Mouse (Mus musculus): ENCODE data around the gene Ccr10. TPM values are rescaled to one million over a fixed set of nuclear protein-coding genes. Genes with fewer than 3 reads are reported as not detected.

Ccr10 gene
- polyA plus RNA-seq, 1 experiment from 2014 or later: not detected

- H3K27ac ChIP-seq (ENCODE audit: low read length): peak overlapping the region; percentile 54
- no peak overlapping the region for H3K9ac ChIP-seq (replicated peaks; ENCODE audit: low read depth, low read length)
- ATAC-seq: no peak
- H3K36me3 ChIP-seq (ENCODE audit: control insufficient read depth, insufficient read depth): no peaks in the 10 kb centered on the region
- H3K27me3 ChIP-seq (replicated peaks; ENCODE audit: control insufficient read depth, insufficient read depth, low read length): no peaks in the 10 kb centered on the region
- H3K4me2 ChIP-seq (ENCODE audit: low read length): no peak overlapping the region
- H3K4me1 ChIP-seq (replicated peaks; ENCODE audit: control insufficient read depth, insufficient read depth, low read length): peaks cover 3% of the 10 kb centered on the region; the same call in 1 of the 2 replicates
- 42% methylated on average over 9 of the region's 9 CpGs for WGBS
- H3K9me3 ChIP-seq (ENCODE audit: control insufficient read depth, low read length): no peaks in the 10 kb centered on the region
- no peak overlapping the region for H3K4me3 ChIP-seq (replicated peaks; ENCODE audit: low read length)
Measured at GRCm38 (mm10) chr11:101149178-101150105, 25.8 kb downstream of the Ccr10 start.

DNA sequence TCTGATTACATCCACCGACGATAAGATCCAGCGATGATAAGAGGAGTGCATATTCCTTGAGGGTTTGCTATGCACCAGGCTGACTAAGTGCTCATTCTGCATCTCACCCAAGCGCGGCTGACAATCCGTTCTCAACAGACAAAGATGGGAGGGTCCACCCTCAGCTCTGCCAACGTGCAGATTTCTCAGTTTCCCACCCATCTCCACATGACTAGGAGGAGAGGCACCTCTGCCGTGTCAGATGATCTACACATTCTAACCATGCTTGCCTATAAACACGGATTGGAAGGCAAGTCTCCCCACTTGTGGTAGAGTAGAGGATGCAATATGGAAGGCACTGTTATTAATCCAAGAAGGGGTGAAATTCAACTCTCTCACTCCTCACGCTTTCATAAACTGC is 26.5 kb downstream of the Ccr10 start:
- ATAC-seq: no peak
- Histone ChIP-seq H3K4me2 (ENCODE audit: low read length) (no peak overlapping the region), H3K27ac (ENCODE audit: low read length) (no peak overlapping the region), H3K36me3 (ENCODE audit: control insufficient read depth, insufficient read depth) (no peaks in the 10 kb centered on the region), H3K9ac (replicated peaks; ENCODE audit: low read depth, low read length) (no peak overlapping the region), H3K4me1 (replicated peaks; ENCODE audit: control insufficient read depth, insufficient read depth, low read length) (peaks cover 4% of the 10 kb centered on the region), H3K27me3 (replicated peaks; ENCODE audit: control insufficient read depth, insufficient read depth, low read length) (no peaks in the 10 kb centered on the region), H3K9me3 (ENCODE audit: control insufficient read depth, low read length) (no peaks in the 10 kb centered on the region), H3K4me3 (replicated peaks; ENCODE audit: low read length) (no peak overlapping the region)
- 77% methylated on average over 10 of the region's 10 CpGs for WGBS

- no peaks in the 10 kb centered on the region for H3K9me3 ChIP-seq (ENCODE audit: control insufficient read depth, low read length)
- H3K4me2 ChIP-seq (ENCODE audit: low read length): no peak overlapping the region
- 23% methylated on average over 10 of the region's 10 CpGs for WGBS
- no peaks in the 10 kb centered on the region for H3K27me3 ChIP-seq (replicated peaks; ENCODE audit: control insufficient read depth, insufficient read depth, low read length)
- H3K36me3 ChIP-seq (ENCODE audit: control insufficient read depth, insufficient read depth): no peaks in the 10 kb centered on the region
- ATAC-seq: 0 out of 2 replicates have a peak, but pooled peaks have one; percentile 31
- H3K4me1 ChIP-seq (replicated peaks; ENCODE audit: control insufficient read depth, insufficient read depth, low read length): peaks cover 8% of the 10 kb centered on the region
- H3K9ac ChIP-seq (replicated peaks; ENCODE audit: low read depth, low read length): no peak overlapping the region
- H3K27ac ChIP-seq (ENCODE audit: low read length): peak overlapping the region; percentile 29; the same call in 1 of the 2 replicates
- H3K4me3 ChIP-seq (replicated peaks; ENCODE audit: low read length): no peak overlapping the region
Measured at GRCm38 (mm10) chr11:101146377-101146776, 28.9 kb downstream of the Ccr10 start.

DNA sequence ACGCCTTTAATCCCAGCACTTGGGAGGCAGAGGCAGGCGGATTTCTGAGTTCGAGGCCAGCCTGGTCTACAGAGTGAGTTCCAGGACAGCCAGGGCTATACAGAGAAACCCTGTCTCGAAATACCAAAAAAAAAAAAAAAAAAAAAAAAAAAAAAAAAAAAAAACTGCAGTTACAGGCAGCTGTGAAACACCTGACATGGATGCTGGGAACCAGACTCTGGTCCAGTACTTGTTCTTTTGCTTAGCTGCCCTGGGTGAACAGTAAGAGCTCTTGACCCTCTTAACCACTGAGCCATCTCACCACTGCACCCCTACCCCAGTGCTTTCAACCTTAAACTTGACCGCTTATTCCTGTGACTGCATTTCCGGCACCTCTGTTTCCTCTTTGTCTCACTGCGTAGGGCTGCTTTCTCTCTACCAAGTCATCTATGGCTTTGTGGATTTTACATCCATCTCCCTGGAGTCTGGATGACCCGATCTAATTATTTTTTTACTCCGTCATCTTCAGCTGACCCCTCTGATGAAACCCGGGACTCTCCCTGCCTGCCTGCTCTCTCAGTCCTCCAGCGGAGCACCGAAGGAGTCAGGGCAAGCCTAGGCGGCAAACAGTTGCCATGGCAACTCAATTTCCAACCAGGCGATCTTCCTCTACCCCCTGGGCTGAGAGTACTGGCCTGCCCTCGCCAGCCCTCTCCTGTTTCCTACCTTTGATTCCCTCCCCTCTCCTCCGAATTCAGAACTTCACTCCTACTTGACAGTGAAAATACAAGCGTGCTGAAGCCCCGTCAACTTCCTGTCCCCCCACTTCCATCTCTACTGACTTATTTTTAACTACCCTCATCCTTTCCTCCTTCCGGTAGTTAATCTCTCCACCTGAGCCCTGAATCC is 31.7 kb downstream of the Ccr10 start:
- Histone ChIP-seq H3K4me1 (replicated peaks; ENCODE audit: control insufficient read depth, insufficient read depth, low read length) (peaks cover 10% of the 10 kb centered on the region), H3K9ac (replicated peaks; ENCODE audit: low read depth, low read length) (peak overlapping the region; percentile 28; the same call in 1 of the 2 replicates), H3K27me3 (replicated peaks; ENCODE audit: control insufficient read depth, insufficient read depth, low read length) (no peaks in the 10 kb centered on the region), H3K27ac (ENCODE audit: low read length) (no peak overlapping the region), H3K4me2 (ENCODE audit: low read length) (peak overlapping the region; percentile 42), H3K36me3 (ENCODE audit: control insufficient read depth, insufficient read depth) (no peaks in the 10 kb centered on the region), H3K9me3 (ENCODE audit: control insufficient read depth, low read length) (no peaks in the 10 kb centered on the region), H3K4me3 (replicated peaks; ENCODE audit: low read length) (peak overlapping the region; percentile 30)
- WGBS: 25% methylated on average over 19 of the region's 19 CpGs
- peak; percentile 56; the same call in 1 of the 2 replicates for ATAC-seq

DNA sequence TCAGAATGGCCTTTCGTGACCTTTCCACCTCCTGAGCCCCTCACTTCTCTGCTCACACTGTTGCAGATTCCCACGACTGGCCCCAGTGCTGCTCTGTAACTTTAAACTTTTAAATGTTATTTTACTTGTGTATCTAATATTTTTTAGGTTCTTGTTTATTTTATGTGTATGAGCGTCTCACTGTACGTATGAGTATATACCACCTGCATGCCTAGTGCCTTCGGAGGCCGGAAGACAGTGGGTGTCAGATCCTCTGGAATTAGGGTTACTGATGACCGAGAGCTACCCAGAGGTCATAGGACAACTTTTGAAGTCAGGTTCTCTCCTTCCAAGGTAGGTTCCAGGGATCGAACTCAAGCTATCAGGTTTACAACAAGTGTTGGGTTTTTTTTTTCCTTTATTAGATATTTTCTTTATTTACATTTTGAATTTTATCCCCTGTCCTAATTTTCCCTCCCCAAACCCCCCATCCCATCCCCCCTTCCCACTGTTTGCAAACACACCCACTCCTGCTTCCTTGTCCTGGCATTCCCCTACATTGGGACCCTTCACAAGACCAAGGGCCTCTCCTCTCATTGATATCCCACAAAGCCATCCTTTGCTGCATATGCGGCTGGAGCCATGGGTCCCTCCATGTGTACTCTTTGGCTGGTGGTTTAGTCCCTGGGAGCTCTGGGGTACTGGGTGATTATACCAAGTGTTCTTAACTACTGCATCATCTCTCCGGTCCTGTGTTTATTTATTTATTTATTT is 32.9 kb downstream of the Ccr10 start:
- Histone ChIP-seq H3K9me3 (ENCODE audit: control insufficient read depth, low read length) (no peaks in the 10 kb centered on the region), H3K4me2 (ENCODE audit: low read length) (no peak overlapping the region), H3K27me3 (replicated peaks; ENCODE audit: control insufficient read depth, insufficient read depth, low read length) (no peaks in the 10 kb centered on the region), H3K36me3 (ENCODE audit: control insufficient read depth, insufficient read depth) (no peaks in the 10 kb centered on the region), H3K4me1 (replicated peaks; ENCODE audit: control insufficient read depth, insufficient read depth, low read length) (peaks cover 10% of the 10 kb centered on the region), H3K9ac (replicated peaks; ENCODE audit: low read depth, low read length) (no peak overlapping the region), H3K27ac (ENCODE audit: low read length) (no peak overlapping the region), H3K4me3 (replicated peaks; ENCODE audit: low read length) (no peak overlapping the region)
- WGBS: 92% methylated on average over 10 of the region's 10 CpGs
- ATAC-seq: no peak

- WGBS: 63% methylated on average over 8 of the region's 8 CpGs
- H3K4me2 ChIP-seq (ENCODE audit: low read length): no peak overlapping the region
- no peak overlapping the region for H3K9ac ChIP-seq (replicated peaks; ENCODE audit: low read depth, low read length)
- H3K4me1 ChIP-seq (replicated peaks; ENCODE audit: control insufficient read depth, insufficient read depth, low read length): peaks cover 10% of the 10 kb centered on the region
- H3K27me3 ChIP-seq (replicated peaks; ENCODE audit: control insufficient read depth, insufficient read depth, low read length): no peaks in the 10 kb centered on the region
- H3K4me3 ChIP-seq (replicated peaks; ENCODE audit: low read length): no peak overlapping the region
- no peaks in the 10 kb centered on the region for H3K36me3 ChIP-seq (ENCODE audit: control insufficient read depth, insufficient read depth)
- no peak overlapping the region; the same call in 1 of the 2 replicates for H3K27ac ChIP-seq (ENCODE audit: low read length)
- no peak for ATAC-seq
- H3K9me3 ChIP-seq (ENCODE audit: control insufficient read depth, low read length): no peaks in the 10 kb centered on the region
Measured at GRCm38 (mm10) chr11:101141088-101141487, 34.2 kb downstream of the Ccr10 start.

DNA sequence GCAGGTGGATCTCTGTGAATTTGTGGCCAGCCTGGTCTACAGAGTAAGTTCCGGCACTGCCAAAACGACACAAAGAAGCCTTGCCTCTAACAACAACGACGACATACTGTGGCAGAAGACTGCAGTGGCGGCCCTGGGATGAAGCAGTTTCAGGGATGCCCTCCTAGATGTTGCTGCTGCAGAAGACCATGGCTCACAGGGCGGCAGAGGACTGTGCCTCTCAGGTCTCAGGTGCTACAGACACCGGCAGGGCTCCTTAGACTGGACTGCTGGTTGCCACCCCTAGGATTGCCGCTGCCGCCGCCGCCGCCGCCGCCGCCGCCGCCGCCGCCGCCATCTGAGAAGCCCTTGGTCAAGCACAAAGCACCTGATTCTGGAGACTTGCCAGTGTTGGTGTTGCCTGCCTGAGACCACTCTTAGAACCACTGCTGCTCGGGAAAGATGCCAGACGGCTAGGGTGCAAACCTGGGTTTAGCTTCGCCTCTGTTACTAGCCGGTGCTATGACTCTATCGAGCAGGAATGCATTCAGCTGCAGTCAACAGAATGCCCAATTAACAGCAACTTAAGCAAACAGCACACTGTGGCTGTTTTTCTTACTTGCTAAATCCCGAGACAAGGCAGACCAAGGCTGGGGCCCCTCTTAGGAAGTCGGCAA is 35.0 kb downstream of the Ccr10 start:
- peak overlapping the region; percentile 43 for H3K4me3 ChIP-seq (replicated peaks; ENCODE audit: low read length)
- no peaks in the 10 kb centered on the region for H3K9me3 ChIP-seq (ENCODE audit: control insufficient read depth, low read length)
- peaks cover 10% of the 10 kb centered on the region for H3K4me1 ChIP-seq (replicated peaks; ENCODE audit: control insufficient read depth, insufficient read depth, low read length)
- ATAC-seq: peak; percentile 82
- peak overlapping the region; percentile 56 for H3K27ac ChIP-seq (ENCODE audit: low read length)
- 15% methylated on average over 25 of the region's 27 CpGs for WGBS
- peak overlapping the region; percentile 62 for H3K9ac ChIP-seq (replicated peaks; ENCODE audit: low read depth, low read length)
- H3K36me3 ChIP-seq (ENCODE audit: control insufficient read depth, insufficient read depth): no peaks in the 10 kb centered on the region
- peak overlapping the region; percentile 61 for H3K4me2 ChIP-seq (ENCODE audit: low read length)
- no peaks in the 10 kb centered on the region for H3K27me3 ChIP-seq (replicated peaks; ENCODE audit: control insufficient read depth, insufficient read depth, low read length)

GRCm38 (mm10) chr11:101138536-101139181 is 36.6 kb downstream of the Ccr10 start:
- no peak for ATAC-seq
- Histone ChIP-seq H3K27ac (ENCODE audit: low read length) (no peak overlapping the region), H3K4me1 (replicated peaks; ENCODE audit: control insufficient read depth, insufficient read depth, low read length) (peaks cover 8% of the 10 kb centered on the region), H3K9ac (replicated peaks; ENCODE audit: low read depth, low read length) (peak overlapping the region; percentile 29; the same call in 1 of the 2 replicates), H3K4me3 (replicated peaks; ENCODE audit: low read length) (no peak overlapping the region), H3K9me3 (ENCODE audit: control insufficient read depth, low read length) (no peaks in the 10 kb centered on the region), H3K27me3 (replicated peaks; ENCODE audit: control insufficient read depth, insufficient read depth, low read length) (no peaks in the 10 kb centered on the region), H3K36me3 (ENCODE audit: control insufficient read depth, insufficient read depth) (no peaks in the 10 kb centered on the region), H3K4me2 (ENCODE audit: low read length) (peak overlapping the region; percentile 29)
- WGBS: 22% methylated on average over 15 of the region's 15 CpGs

Data from forebrain, embryonic 16.5 days (tissue).